Mouse (Mus musculus) myocyte (in vitro differentiated cells): ENCODE data around the gene Rnf183.

Experiments
- E2F4 ChIP-seq: IDR thresholded peaks from one replicate; pipeline ENCODE4 v1.6.1; 2011; ENCODE audit warnings: mild to moderate bottlenecking, control low read depth, moderate library complexity; ENCODE audit not compliant: insufficient read depth
- POLR2A ChIP-seq: IDR thresholded peaks from one replicate; pipeline ENCODE4 v1.6.1; 2011; ENCODE audit warnings: low read depth, mild to moderate bottlenecking, control low read depth, moderate library complexity; ENCODE audit not compliant: insufficient read length

DNA sequence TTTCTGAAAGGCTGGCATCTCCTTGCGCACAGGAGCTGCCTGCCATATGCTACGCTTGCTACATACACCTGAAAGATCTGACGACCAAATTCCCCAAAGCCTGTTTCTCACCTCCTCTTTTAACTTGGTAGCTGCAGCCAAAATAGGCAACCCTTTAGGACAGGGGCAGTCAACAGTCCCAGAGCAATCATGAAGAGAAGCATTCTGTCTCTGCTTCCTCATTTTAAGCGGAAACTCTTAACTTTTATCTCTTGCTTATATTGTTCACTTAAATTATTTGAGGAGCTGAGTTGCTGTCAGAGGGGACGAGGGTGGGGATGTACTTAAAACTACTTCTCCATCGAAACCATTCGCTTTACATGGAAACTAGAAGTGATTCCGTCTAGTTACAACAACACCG, 5.4 kb downstream of the Rnf183 start:
- no peak for TF ChIP-seq POLR2A
- TF ChIP-seq E2F4, result no peak
